Mouse (Mus musculus) CD4-positive, CD25-positive, alpha-beta regulatory T cell (primary cell): ENCODE data around the gene D13Ertd608e. TPM values are rescaled to one million over a fixed set of nuclear protein-coding genes. Genes with fewer than 3 reads are reported as not detected.

ENCODE experiments used
- polyA plus RNA-seq: library from polyadenylated mRNA; unstranded; fragments of 100-300 nt; shearing (Covaris generic); gene quantifications from one replicate; pipeline ENCODE4 v1.2.1, GENCODE M21; 2017

The D13Ertd608e gene
- not detected for polyA plus RNA-seq

DNA sequence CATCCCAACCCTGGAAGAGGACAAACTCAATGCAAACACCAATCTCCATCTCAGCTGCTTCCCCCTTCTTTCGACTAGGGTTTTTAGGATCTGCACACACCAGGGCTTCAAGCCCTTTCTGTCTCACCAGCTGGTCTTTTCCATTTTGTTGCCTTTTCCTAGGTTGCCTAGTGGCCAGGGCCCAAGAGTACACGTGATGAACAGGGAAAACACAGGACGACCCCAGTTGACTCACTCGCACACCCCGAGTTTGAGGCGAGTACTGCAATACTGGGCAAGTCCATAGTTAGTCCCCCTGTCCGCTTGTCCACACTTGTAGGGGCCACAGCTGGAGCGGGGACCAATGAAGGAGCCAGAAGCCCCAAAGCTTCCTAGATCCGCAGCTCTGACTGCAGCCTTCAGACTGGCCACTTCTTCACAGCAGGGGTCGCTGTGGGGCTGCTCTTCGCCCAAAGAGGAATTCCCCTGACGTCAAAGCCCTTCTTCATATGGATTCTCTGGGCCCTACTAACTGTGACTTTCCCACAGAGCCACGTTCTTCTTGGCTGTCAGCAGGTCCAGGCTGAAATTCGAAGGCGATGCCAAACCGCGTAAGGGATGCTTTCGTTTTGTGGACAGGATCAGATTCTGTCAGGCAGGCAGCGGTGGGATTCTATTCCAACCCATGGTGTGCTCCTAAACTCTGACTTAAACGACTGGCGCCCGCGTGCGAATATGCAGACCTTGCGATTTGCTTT lies at the start of gene D13Ertd608e:
TSS of gene D13Ertd608e (plus strand) at position 687 of the 737 bp plus-strand sequence.

DNA sequence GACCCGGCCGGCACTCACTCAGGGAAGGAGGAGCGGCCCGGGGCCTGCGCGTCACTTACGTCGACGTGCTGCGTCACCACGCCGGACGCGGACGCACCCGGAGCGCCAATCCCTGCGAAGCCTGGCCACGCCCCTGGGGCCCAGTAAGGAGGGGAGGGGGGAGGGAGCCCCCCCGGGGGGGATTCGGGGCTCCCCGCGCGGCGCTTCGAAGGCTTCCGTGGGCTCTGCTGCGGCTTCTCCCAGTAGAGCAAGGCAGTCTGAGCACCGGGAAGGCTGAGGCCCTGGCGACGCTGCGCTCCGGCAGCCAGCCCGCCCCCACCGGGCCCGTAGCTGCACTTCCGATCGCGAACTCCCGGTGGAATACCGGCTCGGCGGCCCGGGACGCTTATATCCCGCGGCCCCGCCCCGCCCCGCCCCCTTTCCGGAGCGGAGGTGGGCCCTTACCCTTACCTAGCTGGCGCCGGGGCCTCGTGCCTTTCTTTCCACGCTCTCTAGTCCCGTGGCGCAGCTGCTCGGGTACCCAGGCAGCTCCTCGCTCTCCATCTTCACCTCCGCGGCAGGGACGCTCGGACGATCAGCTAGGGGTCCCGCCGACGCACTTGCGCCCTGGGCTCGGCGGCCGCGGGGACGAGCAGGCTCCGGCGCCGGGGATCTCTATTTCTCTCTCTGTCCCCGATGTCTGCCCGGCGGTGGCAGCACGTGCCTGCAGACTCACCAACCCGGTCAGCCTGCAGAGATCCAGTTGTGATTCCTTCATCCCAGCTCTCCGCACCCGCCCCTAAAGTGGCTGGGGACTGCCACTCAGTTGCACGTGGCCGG lies 44.8 kb upstream of the D13Ertd608e start, which contains the start of gene Zfp131:
TSS of gene Zfp131 (minus strand) at position 129 of the 819 bp plus-strand sequence.

DNA sequence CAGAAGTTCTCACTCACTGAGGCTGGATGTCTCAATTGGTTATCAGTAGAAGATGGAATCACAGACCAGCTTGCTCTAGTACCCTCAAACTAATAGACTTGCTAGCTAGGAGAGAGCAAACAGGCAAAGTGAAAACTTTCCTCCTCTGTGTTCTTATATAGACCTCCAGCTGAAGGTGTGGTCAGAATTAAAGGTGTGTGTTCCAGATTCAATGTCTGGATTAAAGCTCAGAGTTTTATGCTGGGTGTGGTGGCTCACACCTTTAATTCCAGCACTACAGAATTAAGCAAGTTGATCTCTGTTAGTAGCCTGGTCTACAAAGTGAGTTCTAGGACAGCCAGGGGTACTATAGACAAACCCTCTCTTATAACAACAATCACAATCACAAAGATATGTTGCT lies 5.7 kb upstream of the D13Ertd608e start, which contains the start of gene AF067063:
TSS of gene AF067063 (minus strand) at position 101 of the 400 bp plus-strand sequence.

DNA sequence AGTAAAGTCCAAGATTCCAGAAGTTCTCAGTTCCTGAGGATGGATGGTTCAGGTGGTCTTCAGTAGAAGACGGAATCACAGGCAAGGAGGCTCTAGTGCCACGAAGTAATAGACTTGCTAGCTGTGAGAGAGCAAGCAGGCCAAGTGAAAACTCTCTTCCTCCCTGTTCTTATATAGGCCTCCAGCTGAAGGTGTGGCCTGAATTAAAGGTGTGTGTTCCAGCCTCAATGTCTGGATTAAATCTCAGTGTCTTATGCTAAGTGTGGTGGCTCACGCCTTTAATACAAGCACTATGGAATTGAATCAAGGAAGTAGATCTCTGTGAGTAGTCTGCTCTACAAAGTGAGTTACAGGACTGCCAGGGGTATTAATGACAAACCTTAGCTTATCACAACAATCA lies 58.9 kb downstream of the D13Ertd608e start, which contains the start of gene Tcstv1:
TSS of gene Tcstv1 (minus strand) at position 101 of the 400 bp plus-strand sequence.

Other genes with a start within 250 kb of the D13Ertd608e start
- 0.07 TPM for gene Ccl28, start 212.2 kb upstream of the D13Ertd608e start, polyA plus RNA-seq
- gene Hmgcs1, start 145.6 kb upstream of the D13Ertd608e start, polyA plus RNA-seq, result 39.7 TPM
- gene Nim1k, start 80.1 kb upstream of the D13Ertd608e start, polyA plus RNA-seq, result 1.1 TPM
- 31.5 TPM for gene Zfp131, start 45.1 kb upstream of the D13Ertd608e start, polyA plus RNA-seq
- gene AF067063, start 5.8 kb upstream of the D13Ertd608e start, polyA plus RNA-seq, result not detected
- gene Tcstv1, start 58.8 kb downstream of the D13Ertd608e start, polyA plus RNA-seq, result not detected
- gene Gm21761, start 93.3 kb downstream of the D13Ertd608e start, polyA plus RNA-seq, result not detected
- not detected for gene B020031M17Rik, start 114.8 kb downstream of the D13Ertd608e start, polyA plus RNA-seq
- not detected for gene Gm36079, start 191.0 kb downstream of the D13Ertd608e start, polyA plus RNA-seq
- 0.17 TPM for gene Gm21188, start 216.2 kb downstream of the D13Ertd608e start, polyA plus RNA-seq